Mouse (Mus musculus): Measurements from ENCODE around the gene Nrf1. TPM values are rescaled to one million over a fixed set of nuclear protein-coding genes. Genes with fewer than 3 reads are reported as not detected.

Nrf1 gene
- polyA plus RNA-seq (2015; fragmentation: Nextera tagmentation; extraction: Ambion mirVana), result 15.5 and 17.3 TPM in 2 replicates

DNA sequence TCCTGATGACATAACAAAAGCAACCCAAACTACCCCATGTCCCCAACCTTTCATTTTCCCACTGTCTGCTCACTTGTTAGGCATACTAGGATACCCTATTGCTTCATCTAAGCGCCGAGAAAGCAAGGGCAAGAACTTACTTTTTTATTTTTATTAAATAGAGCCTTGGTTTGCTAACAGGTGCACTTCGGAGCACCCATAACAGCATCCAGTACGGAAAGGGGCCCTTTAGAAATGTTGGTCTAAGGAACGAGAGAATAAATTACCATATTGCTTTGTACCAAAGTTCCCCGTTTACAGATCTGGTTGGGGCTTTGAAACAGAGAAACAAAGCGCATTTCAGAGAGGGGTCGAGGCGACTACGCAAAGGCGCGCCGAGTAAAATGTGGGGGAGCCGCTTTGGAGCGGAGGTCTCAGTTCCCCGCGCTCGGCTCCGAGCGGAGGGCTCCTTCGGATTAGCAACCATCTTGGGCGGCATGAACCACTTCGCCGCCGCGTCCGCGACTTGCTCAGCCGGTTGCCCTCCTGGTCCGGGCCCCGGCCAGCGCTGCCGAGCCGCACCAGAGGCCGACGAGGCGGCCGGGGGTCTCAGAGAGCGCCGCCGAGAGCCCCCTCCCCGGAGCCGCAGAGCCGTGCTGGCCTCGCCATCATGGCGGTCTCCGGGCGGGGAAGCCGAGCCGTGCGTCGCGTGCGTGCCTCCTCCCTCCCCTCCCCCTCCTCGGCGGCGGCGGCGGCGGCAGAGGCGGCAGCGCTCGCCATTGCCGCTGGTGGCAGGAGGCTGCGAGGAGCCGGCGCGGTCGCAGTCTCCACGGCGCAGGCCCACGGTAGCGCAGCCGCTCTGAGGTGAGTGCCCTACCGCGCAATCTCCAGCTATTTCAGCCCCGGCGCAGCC is at the start of gene Nrf1:
Nrf1 (plus strand) TSS at position 718 of the 892 bp plus-strand sequence.
- Histone ChIP-seq H3K9ac (replicated peaks) (peak within 1 kb of the TSS; percentile 99), H3K27me3 (ENCODE audit: insufficient read depth, low read length) (no peaks in the 10 kb centered on the region), H3K4me1 (ENCODE audit: insufficient read depth) (peaks cover 16% of the 10 kb centered on the region), H3K9me3 (ENCODE audit: low read length) (no peaks in the 10 kb centered on the region), H3K4me3 (ENCODE audit: low read depth, low read length) (peak within 1 kb of the TSS; percentile 99), H3K36me3 (replicated peaks; ENCODE audit: insufficient read depth, low read length) (no peaks in the 10 kb centered on the region), H3K4me2 (ENCODE audit: low read depth, low read length) (peak within 1 kb of the TSS; percentile 91), H3K27ac (ENCODE audit: low read depth) (peak within 1 kb of the TSS; percentile 97)
- peak; percentile 90 for ATAC-seq
- peak; percentile 94 for DNase-seq
- TF ChIP-seq EP300 (IDR thresholded peaks at IDR 0.05; ENCODE audit: low read depth), result no peak
- TF ChIP-seq CTCF (IDR thresholded peaks at IDR 0.05; ENCODE audit: low read depth), result peak; percentile 27
- WGBS (ENCODE audit: insufficient replicate concordance), result under 1% methylated on average over 41 of the region's 78 CpGs

DNA sequence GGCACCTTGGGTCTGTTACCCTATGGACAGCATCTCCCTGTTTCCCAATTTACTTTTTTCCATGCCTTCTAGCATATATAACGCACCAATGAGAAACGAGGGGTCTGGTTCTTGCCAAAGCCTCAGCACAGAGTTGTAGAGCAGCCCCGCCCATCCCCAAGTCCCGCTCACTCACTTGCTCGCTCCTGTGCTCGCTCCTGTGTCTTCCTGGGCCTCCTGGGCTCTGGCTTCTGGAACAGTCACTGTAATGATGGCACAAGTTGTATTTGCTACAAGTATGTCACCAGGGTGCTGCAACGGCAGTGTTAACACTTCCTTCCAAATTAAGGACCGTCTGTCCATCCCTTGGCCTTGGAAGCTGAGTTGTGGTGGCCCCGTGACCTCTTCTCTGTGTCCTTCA is 49.6 kb upstream of the Nrf1 start:
- Histone ChIP-seq H3K9me3 (ENCODE audit: low read length) (no peaks in the 10 kb centered on the region), H3K36me3 (replicated peaks; ENCODE audit: insufficient read depth, low read length) (no peaks in the 10 kb centered on the region), H3K4me1 (ENCODE audit: insufficient read depth) (no peaks in the 10 kb centered on the region; the same call in 1 of the 2 replicates), H3K9ac (replicated peaks) (no peak overlapping the region), H3K4me2 (ENCODE audit: low read depth, low read length) (no peak overlapping the region), H3K27me3 (ENCODE audit: insufficient read depth, low read length) (no peaks in the 10 kb centered on the region), H3K27ac (ENCODE audit: low read depth) (no peak overlapping the region), H3K4me3 (ENCODE audit: low read depth, low read length) (no peak overlapping the region)
- DNase-seq, result no peak
- TF ChIP-seq CTCF (IDR thresholded peaks at IDR 0.05; ENCODE audit: low read depth) (no peak), EP300 (IDR thresholded peaks at IDR 0.05; ENCODE audit: low read depth) (no peak)
- WGBS (ENCODE audit: insufficient replicate concordance), result 73% methylated on average over 9 of the region's 9 CpGs
- ATAC-seq, result no peak

DNA sequence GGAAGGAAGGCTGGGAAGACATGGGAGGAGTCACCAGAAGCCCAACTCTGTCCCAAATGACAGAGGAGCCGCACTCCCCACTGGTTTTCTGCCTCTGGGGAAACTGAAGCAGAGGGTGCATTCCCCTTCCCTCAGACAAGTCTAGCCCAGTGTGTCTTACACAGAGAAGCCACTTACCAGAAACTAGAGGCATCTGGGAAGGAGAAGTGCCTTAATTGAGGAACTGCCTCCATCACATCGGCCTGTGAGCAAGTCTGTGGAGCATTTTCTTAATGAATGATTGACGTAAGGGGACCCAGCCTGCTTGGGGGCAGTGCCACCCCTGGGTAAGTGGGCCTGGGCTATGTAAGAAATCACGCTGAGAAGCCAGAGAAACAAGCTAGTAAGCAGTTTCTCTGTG is 49.0 kb upstream of the Nrf1 start:
- no peak overlapping the region for H3K9ac ChIP-seq (replicated peaks)
- no peak overlapping the region for H3K4me3 ChIP-seq (ENCODE audit: low read depth, low read length)
- WGBS (ENCODE audit: insufficient replicate concordance), result 49% methylated on average over 4 of the region's 4 CpGs
- ATAC-seq (no peak), DNase-seq (no peak)
- no peaks in the 10 kb centered on the region for H3K27me3 ChIP-seq (ENCODE audit: insufficient read depth, low read length)
- no peak for TF ChIP-seq CTCF (IDR thresholded peaks at IDR 0.05; ENCODE audit: low read depth)
- no peak for TF ChIP-seq EP300 (IDR thresholded peaks at IDR 0.05; ENCODE audit: low read depth)
- H3K36me3 ChIP-seq (replicated peaks; ENCODE audit: insufficient read depth, low read length), result no peaks in the 10 kb centered on the region
- no peaks in the 10 kb centered on the region for H3K9me3 ChIP-seq (ENCODE audit: low read length)
- H3K27ac ChIP-seq (ENCODE audit: low read depth), result no peak overlapping the region
- no peaks in the 10 kb centered on the region; the same call in 1 of the 2 replicates for H3K4me1 ChIP-seq (ENCODE audit: insufficient read depth)
- H3K4me2 ChIP-seq (ENCODE audit: low read depth, low read length), result no peak overlapping the region

DNA sequence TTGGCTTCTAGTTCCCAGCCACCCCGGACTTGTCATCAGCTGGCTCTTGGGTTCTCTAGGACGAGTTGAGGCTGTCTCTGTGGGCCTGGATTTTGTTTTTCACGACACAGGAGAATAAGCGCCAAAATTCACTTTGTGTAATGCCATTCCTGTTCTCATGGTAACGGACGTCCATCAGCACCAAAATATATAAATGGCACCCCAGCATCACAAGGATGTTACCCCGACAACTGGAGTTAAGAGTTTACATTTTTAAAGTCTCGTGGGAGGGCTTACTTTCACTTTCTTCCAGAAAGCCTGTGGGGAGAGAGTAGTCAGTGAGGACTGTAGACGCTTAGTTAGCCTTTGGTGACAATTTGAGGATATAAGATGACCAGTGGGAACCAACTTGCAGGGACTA is 45.2 kb upstream of the Nrf1 start:
- ATAC-seq (no peak), DNase-seq (no peak)
- Histone ChIP-seq H3K4me2 (ENCODE audit: low read depth, low read length) (no peak overlapping the region), H3K36me3 (replicated peaks; ENCODE audit: insufficient read depth, low read length) (no peaks in the 10 kb centered on the region), H3K4me3 (ENCODE audit: low read depth, low read length) (no peak overlapping the region), H3K27me3 (ENCODE audit: insufficient read depth, low read length) (no peaks in the 10 kb centered on the region), H3K9me3 (ENCODE audit: low read length) (no peaks in the 10 kb centered on the region; the same call in 1 of the 2 replicates), H3K9ac (replicated peaks) (no peak overlapping the region), H3K4me1 (ENCODE audit: insufficient read depth) (no peaks in the 10 kb centered on the region), H3K27ac (ENCODE audit: low read depth) (no peak overlapping the region)
- 74% methylated on average over 9 of the region's 9 CpGs for WGBS (ENCODE audit: insufficient replicate concordance)
- TF ChIP-seq CTCF (IDR thresholded peaks at IDR 0.05; ENCODE audit: low read depth), result no peak
- TF ChIP-seq EP300 (IDR thresholded peaks at IDR 0.05; ENCODE audit: low read depth), result no peak

DNA sequence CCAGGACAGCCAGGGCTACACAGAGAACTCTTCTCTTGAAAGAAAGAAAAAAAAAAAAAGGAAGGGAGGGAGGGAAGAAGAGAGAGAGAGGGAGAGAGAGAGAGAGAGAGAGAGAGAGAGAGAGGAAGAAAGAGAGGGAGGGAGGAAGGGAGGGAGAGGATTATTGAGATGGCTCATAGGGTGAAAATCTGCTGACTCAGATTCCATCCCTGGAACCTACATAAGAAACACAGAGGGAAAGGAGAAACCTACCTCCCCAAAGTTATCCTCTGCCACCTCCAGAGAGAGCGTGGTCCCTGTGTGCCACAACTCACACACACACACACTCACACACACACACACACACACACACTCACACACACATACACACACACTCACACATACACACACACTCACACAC is 41.9 kb upstream of the Nrf1 start:
- no peak for ATAC-seq
- 93% methylated on average over 1 of the region's 1 CpGs for WGBS (ENCODE audit: insufficient replicate concordance)
- Histone ChIP-seq H3K9me3 (ENCODE audit: low read length) (no peaks in the 10 kb centered on the region; the same call in 1 of the 2 replicates), H3K27ac (ENCODE audit: low read depth) (no peak overlapping the region), H3K36me3 (replicated peaks; ENCODE audit: insufficient read depth, low read length) (no peaks in the 10 kb centered on the region), H3K4me1 (ENCODE audit: insufficient read depth) (no peaks in the 10 kb centered on the region), H3K4me3 (ENCODE audit: low read depth, low read length) (no peak overlapping the region), H3K4me2 (ENCODE audit: low read depth, low read length) (no peak overlapping the region), H3K27me3 (ENCODE audit: insufficient read depth, low read length) (no peaks in the 10 kb centered on the region), H3K9ac (replicated peaks) (no peak overlapping the region)
- TF ChIP-seq CTCF (IDR thresholded peaks at IDR 0.05; ENCODE audit: low read depth) (no peak), EP300 (IDR thresholded peaks at IDR 0.05; ENCODE audit: low read depth) (no peak)
- DNase-seq, result no peak

DNA sequence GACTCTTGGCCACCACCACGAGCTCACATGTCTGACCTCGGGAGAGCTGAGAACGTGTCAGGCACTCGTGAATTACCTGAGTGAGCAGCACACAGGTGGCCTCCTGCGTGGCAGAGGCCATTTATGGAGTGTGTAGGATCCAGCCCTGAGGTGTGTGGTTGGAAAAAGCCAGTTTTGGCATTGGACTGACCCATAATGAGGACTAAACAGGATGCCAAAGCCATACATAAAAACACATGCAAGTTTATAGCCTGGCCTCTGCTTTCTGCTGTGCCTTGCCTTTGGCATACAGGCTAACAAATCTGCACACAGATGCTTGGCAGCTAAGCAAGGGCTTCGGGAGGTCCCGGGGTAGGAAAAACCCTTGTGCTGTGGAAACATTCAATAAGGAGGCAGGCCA is 38.6 kb upstream of the Nrf1 start:
- Histone ChIP-seq H3K36me3 (replicated peaks; ENCODE audit: insufficient read depth, low read length) (no peaks in the 10 kb centered on the region), H3K4me3 (ENCODE audit: low read depth, low read length) (no peak overlapping the region), H3K4me1 (ENCODE audit: insufficient read depth) (no peaks in the 10 kb centered on the region), H3K9me3 (ENCODE audit: low read length) (no peaks in the 10 kb centered on the region; the same call in 1 of the 2 replicates), H3K9ac (replicated peaks) (no peak overlapping the region), H3K4me2 (ENCODE audit: low read depth, low read length) (no peak overlapping the region), H3K27me3 (ENCODE audit: insufficient read depth, low read length) (no peaks in the 10 kb centered on the region), H3K27ac (ENCODE audit: low read depth) (no peak overlapping the region)
- TF ChIP-seq CTCF (IDR thresholded peaks at IDR 0.05; ENCODE audit: low read depth) (no peak), EP300 (IDR thresholded peaks at IDR 0.05; ENCODE audit: low read depth) (no peak)
- WGBS (ENCODE audit: insufficient replicate concordance), result 79% methylated on average over 7 of the region's 7 CpGs
- DNase-seq (no peak), ATAC-seq (no peak)
